Mouse (Mus musculus) spleen, adult 2 months (tissue): ENCODE measurements around the gene Itga7.

Experiments used
- CTCF ChIP-seq: fragments of 200-500 bp; IDR thresholded peaks from 2 replicates; pipeline ENCODE4 v1.5.1; 2011; ENCODE audit warnings: mild to moderate bottlenecking, inconsistent platforms; ENCODE audit not compliant: insufficient read depth, insufficient read length, insufficient replicate concordance; ENCODE audit errors: extremely low read depth
- POLR2A ChIP-seq: fragments of 200-500 bp; IDR thresholded peaks from 2 replicates; pipeline ENCODE4 v1.6.1; 2011; ENCODE audit warnings: low read depth, low read length, inconsistent platforms

- no peak for TF ChIP-seq CTCF
- no peak for TF ChIP-seq POLR2A
These were observed 34.7 kb downstream of the Itga7 start for GRCm38 (mm10) chr10:128968341-128968749.
